Mouse (Mus musculus) hindbrain, postnatal 0 days (tissue): Measurements from ENCODE around the gene Top1. TPM values are rescaled to one million over a fixed set of nuclear protein-coding genes. Genes with fewer than 3 reads are reported as not detected.

Experiments used
- ATAC-seq: fragments of 200-750 bp; cut with Nextera tagmentation; 2 replicates; pipeline ENCODE4 v1.8.0; 2017; ENCODE audit warnings: mild to moderate bottlenecking, moderate TSS enrichment, moderate library complexity
- DNase-seq: peaks from one replicate; pipeline ENCODE4 v3.0.0-alpha.2; 2015; ENCODE audit warnings: low spot score
- H3K27ac ChIP-seq: fragments of 300-500 bp; sonication (generic); 2 replicates; pipeline ENCODE4 v1.5.1; 2014; ENCODE audit warnings: mild to moderate bottlenecking
- H3K27me3 ChIP-seq: fragments of 300-500 bp; sonication (generic); 2 replicates; pipeline ENCODE4 v1.6.1; 2014; ENCODE audit warnings: low read length, mixed read lengths; ENCODE audit not compliant: insufficient read depth
- H3K36me3 ChIP-seq: fragments of 300-500 bp; sonication (generic); 2 replicates; pipeline ENCODE4 v1.6.1; 2014; ENCODE audit warnings: low read length, mixed read lengths; ENCODE audit not compliant: insufficient read depth
- H3K4me1 ChIP-seq: fragments of 300-500 bp; sonication (generic); 2 replicates; pipeline ENCODE4 v1.6.1; 2014; ENCODE audit warnings: antibody characterized with exemption, low read length, mixed read lengths; ENCODE audit not compliant: insufficient read depth
- H3K4me2 ChIP-seq: fragments of 300-500 bp; sonication (generic); 2 replicates; pipeline ENCODE4 v1.6.1; 2014; ENCODE audit warnings: low read depth, mild to moderate bottlenecking, low read length, moderate library complexity, mixed read lengths
- H3K4me3 ChIP-seq: fragments of 300-500 bp; sonication (generic); 2 replicates; pipeline ENCODE4 v1.5.1; 2014; ENCODE audit warnings: low read length
- H3K9ac ChIP-seq: fragments of 300-500 bp; sonication (generic); replicated peaks from 2 replicates; pipeline ENCODE4 v1.6.1; 2014; ENCODE audit warnings: mild to moderate bottlenecking, low read length, moderate library complexity, mixed read lengths
- H3K9me3 ChIP-seq: fragments of 300-500 bp; sonication (generic); 2 replicates; pipeline ENCODE4 v1.6.1; 2016; ENCODE audit warnings: low read length, mixed read lengths
- CTCF ChIP-seq: IDR thresholded peaks from 2 replicates; pipeline ENCODE4 v1.5.1; 2016; ENCODE audit warnings: antibody characterized with exemption, control low read depth, low read depth
- WGBS: fragments of 180-500 bp; shearing (Covaris S2); extraction: QIAGEN DNeasy Blood & Tissue Kit; methylation state at CpG from one replicate; pipeline ENCODE4 v1.1.7; 2014; 5-methylcytosine and 5-hydroxymethylcytosine counted together
- polyA plus RNA-seq: library from polyadenylated mRNA; unstranded; fragments of >200 nt; fragmentation: Nextera tagmentation; extraction: Ambion mirVana; gene quantifications from 2 replicates; pipeline ENCODE4 v1.2.1, GENCODE M21; 2015
- total RNA-seq: library from RNA; depleted of rRNA; stranded (reverse); fragments of >200 nt; gene quantifications from 2 replicates; pipeline ENCODE4 v1.2.3, GENCODE M21; 2014

Top1 gene
- total and polyA plus RNA-seq, 2 experiments from 2014 or later, result 28.8 to 44.9 TPM

DNA sequence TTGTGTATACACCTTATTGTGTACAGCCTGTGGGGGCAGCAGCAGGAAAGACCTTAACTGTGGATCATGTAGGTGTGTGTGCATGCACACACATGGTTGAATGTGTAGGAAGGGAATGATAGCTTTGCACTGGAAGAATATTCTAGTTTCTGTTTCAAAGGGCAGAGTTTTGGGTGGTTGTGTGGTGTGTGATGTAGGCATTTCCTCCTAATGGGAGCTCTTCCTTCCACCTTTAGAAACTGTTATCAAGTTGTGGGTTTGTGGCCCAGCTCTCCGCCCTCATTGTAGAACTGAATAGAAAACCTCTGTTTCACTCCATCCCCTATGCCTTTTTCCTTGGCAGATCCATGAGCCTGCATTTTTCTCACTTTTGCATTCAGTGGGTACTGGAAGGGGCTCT is 99.8 kb downstream of the Top1 start:
- Histone ChIP-seq H3K36me3 (peaks cover 26% of the 10 kb centered on the region), H3K9ac (no peak overlapping the region), H3K4me2 (no peak overlapping the region), H3K9me3 (no peaks in the 10 kb centered on the region), H3K27me3 (no peaks in the 10 kb centered on the region), H3K4me3 (no peak overlapping the region), H3K27ac (no peak overlapping the region), H3K4me1 (peaks cover 12% of the 10 kb centered on the region)
- ATAC-seq, result no peak
- WGBS, result 88% methylated on average over 1 of the region's 1 CpGs
- TF ChIP-seq CTCF, result no peak
- DNase-seq, result no peak

DNA sequence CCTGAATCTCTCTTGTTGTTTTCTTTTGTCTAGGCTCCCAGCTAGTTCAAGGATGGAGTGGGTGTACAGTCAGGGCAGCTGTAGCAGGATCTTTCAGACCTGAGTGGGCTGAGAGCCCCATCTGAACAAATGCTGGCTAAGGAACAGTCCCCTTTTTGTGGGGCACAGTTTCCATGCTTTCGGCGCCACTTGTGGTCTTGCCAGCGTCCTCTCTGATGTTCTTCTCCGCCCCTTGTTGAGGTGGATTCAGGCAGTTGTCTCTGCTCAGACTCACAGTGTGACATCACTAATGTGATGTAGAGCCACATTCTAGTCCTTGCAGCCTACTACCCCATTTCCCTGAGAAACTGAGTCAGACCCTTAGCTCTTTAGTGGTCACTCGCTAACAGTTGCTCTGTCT is 100.9 kb downstream of the Top1 start:
- Histone ChIP-seq H3K9me3 (no peaks in the 10 kb centered on the region), H3K4me1 (peaks cover 8% of the 10 kb centered on the region), H3K27ac (no peak overlapping the region), H3K4me2 (no peak overlapping the region), H3K27me3 (no peaks in the 10 kb centered on the region), H3K9ac (no peak overlapping the region), H3K36me3 (peaks cover 35% of the 10 kb centered on the region), H3K4me3 (no peak overlapping the region)
- 95% methylated on average over 5 of the region's 5 CpGs for WGBS
- DNase-seq (no peak), ATAC-seq (no peak)
- TF ChIP-seq CTCF, result no peak

DNA sequence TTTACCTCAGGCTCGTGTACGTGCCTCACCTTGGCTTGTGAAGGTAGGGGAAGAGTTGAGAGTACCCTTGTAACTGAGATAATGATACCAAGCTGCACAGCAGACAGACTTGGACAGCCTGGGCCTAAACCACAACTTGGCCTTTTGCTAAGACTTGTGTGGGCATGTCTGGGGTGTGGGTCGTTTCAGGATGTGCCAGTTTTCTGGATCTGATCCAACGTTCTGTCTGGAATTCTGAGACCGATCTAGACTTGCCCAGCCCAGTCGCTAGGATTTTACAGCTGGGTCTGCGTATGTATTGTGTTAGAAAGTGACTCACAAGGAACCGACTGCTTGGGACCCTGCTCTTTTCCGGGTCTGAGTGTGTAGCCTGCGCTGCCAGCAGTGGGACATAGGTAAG is 101.4 kb downstream of the Top1 start:
- H3K27me3 ChIP-seq, result no peaks in the 10 kb centered on the region
- H3K4me2 ChIP-seq, result no peak overlapping the region
- TF ChIP-seq CTCF, result no peak
- ATAC-seq (no peak), DNase-seq (no peak)
- peaks cover 39% of the 10 kb centered on the region for H3K36me3 ChIP-seq
- WGBS, result 77% methylated on average over 10 of the region's 10 CpGs
- H3K27ac ChIP-seq, result no peak overlapping the region
- no peaks in the 10 kb centered on the region for H3K9me3 ChIP-seq
- H3K4me3 ChIP-seq, result no peak overlapping the region
- H3K9ac ChIP-seq, result no peak overlapping the region
- H3K4me1 ChIP-seq, result peaks cover 4% of the 10 kb centered on the region

DNA sequence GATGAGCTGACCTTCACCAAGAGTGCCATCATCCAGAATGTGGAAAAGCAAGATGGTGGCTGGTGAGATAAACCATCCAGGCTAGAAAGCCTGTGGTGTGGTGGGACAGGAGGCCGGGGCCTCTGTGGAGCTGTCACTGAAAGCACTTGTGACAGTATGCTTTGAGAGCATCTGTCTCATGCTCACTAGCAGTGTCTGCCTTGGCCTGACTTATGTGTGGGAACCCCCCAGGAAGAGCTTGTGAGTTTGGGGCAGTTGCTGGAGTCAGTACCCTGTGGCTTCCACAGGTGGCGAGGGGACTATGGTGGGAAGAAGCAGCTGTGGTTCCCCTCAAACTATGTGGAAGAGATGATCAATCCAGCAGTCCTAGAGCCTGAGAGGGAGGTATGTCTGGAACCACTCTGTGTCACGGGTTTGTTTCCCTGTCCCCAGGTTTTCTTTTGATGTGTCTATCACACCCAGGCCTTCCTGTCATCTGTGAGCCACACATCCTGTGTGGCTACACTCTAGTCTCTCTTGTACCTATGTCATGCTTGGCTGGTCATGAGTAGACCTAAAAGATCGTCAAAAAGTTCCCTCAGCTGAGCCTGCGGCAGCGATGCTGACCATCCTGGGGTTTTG is 111.0 kb downstream of the Top1 start:
- ATAC-seq (no peak), DNase-seq (no peak)
- WGBS, result 89% methylated on average over 6 of the region's 6 CpGs
- no peak overlapping the region for H3K9ac ChIP-seq
- no peak overlapping the region for H3K4me2 ChIP-seq
- no peak overlapping the region for H3K4me3 ChIP-seq
- H3K36me3 ChIP-seq, result peaks cover 94% of the 10 kb centered on the region
- H3K4me1 ChIP-seq, result no peaks in the 10 kb centered on the region
- no peaks in the 10 kb centered on the region for H3K27me3 ChIP-seq
- no peak overlapping the region for H3K27ac ChIP-seq
- no peaks in the 10 kb centered on the region for H3K9me3 ChIP-seq
- TF ChIP-seq CTCF, result no peak

DNA sequence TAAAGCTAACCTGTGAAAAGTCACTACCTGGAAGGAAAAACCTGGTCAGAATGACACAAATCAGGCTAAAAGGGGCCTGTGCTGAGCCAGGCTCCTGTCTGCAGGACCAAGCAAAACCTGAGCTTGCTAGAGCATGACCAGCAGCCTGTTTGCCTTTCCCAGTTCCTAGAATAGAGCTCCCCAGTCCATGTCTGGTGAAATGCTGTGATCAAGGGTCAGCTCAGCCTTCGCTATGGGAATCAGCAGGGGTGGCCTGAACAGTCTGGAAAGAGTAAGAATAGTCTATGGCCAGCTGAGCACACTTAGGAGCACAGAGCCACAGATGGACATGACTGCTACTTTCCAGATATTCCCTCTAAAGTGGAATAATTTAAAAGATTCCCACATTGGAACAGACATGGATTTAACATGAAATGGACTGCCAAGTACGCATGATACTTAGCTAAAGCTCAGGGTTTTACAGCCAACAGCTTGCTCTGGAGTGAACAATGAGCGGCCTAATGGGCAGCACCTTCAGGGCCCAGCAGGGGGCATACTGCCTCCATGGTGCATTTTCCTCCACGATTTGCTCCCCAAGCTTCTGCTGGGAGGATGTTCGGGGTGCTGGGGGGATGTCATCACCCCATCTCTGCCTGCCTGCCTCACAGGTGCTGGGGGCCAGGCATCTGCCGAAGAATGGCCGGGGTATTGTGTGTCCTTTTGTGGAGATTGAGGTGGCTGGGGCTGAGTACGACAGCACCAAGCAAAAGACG is 114.9 kb downstream of the Top1 start:
- no peak for ATAC-seq

DNA sequence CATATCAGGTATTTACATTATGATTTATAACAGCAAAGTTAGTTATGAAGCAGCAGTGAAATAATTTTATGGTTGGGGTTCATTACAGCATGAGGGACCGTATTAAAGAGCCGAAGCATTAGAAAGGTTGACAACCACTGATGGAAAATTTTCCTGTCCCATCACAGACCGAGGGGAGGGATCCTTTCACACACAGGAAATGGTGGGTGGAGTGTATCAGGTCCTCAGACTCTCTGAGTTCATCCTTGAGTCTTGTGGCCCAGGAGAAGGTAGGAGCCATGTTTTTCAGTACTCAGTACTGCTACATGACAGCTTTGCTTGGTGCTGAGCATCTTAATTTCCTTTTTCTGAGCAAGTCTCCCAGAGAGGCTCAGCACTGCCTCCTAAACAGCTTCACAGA is 118.1 kb downstream of the Top1 start:
- Histone ChIP-seq H3K4me3 (no peak overlapping the region), H3K27me3 (no peaks in the 10 kb centered on the region), H3K9ac (no peak overlapping the region), H3K4me2 (no peak overlapping the region), H3K9me3 (no peaks in the 10 kb centered on the region), H3K4me1 (no peaks in the 10 kb centered on the region), H3K36me3 (peaks cover 51% of the 10 kb centered on the region), H3K27ac (no peak overlapping the region)
- no peak for ATAC-seq
- no peak for DNase-seq
- no peak for TF ChIP-seq CTCF
- WGBS, result 92% methylated on average over 3 of the region's 3 CpGs

More for the DNA sequence above, 114.9 kb downstream of the Top1 start:
- 79% methylated on average over 9 of the region's 9 CpGs for WGBS
- Histone ChIP-seq H3K4me1 (no peaks in the 10 kb centered on the region), H3K27me3 (no peaks in the 10 kb centered on the region), H3K4me2 (no peak overlapping the region), H3K36me3 (peaks cover 80% of the 10 kb centered on the region), H3K4me3 (no peak overlapping the region), H3K9ac (no peak overlapping the region), H3K9me3 (no peaks in the 10 kb centered on the region), H3K27ac (no peak overlapping the region)
- peak; percentile 46 for DNase-seq
- peak; percentile 70 for TF ChIP-seq CTCF

DNA sequence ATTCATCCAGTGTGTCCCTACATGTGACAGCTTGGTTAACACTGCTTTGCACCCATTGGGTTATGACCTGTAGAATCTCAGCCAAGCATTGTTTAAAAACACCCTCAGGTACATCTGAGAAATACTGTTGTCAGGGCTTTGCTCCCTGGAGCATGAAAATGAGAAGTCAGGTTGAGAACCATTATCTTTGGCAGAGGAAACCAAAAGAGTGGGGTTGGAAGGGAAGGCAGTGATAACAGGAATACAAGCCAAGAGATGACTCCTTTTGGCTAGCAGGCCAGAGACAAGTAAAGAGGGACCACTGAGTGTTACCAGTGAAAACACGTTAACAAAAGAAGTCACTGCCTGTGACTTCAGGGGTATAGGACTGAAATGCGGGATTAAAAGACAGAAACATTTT is 118.7 kb downstream of the Top1 start:
- no peak for DNase-seq
- Histone ChIP-seq H3K27ac (no peak overlapping the region), H3K9ac (no peak overlapping the region), H3K4me2 (no peak overlapping the region), H3K4me3 (no peak overlapping the region), H3K36me3 (peaks cover 46% of the 10 kb centered on the region), H3K4me1 (no peaks in the 10 kb centered on the region), H3K9me3 (no peaks in the 10 kb centered on the region), H3K27me3 (no peaks in the 10 kb centered on the region)
- WGBS, result 90% methylated on average over 2 of the region's 2 CpGs
- no peak for TF ChIP-seq CTCF
- no peak for ATAC-seq
